Comparison of ENCODE assay signal across 19 mouse cellular contexts in the genomic region with DNA sequence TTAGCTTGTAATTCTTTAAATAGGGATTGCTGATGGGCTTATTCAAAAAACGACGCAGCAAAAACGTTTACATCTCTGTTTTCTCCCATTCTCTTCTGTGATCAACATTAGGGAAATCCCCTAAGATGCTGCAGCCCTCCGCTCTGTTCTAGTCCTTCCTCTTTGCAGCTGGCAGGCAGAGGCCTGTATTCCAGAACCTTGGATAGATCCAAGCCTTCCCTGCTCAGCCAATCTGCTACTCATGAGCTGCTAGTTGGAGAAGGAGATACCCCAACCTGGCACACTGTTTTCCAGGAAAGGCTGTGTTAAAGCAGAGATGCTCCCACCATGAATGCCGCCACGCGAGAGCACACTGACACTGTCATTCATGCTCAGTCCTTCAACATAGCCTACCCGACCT. TPM values are rescaled to one million over a fixed set of nuclear protein-coding genes. Genes with fewer than 3 reads are reported as not detected.
DNase-seq lines count a peak whose midpoint lies in the region; ATAC-seq lines count a peak whose summit lies in the region.
"Had no signal": no experiment of that assay in that cellular context is flagged by ENCODE, and none has a peak within 500 bp of the region (broad histone marks: within the 10 kb centered on the region; RNA-seq: fewer than 3 reads in every experiment).

No protein-coding gene starts in this region.

- no peak overlapping the region for H3K4me2 ChIP-seq in neural tube, embryonic 13.5 days
- no peak overlapping the region for H3K4me2 ChIP-seq in neural tube, embryonic 15.5 days
- H3K4me2 ChIP-seq: hindbrain, embryonic 15.5 days; liver, embryonic 11.5 days; midbrain, embryonic 11.5 days had no signal

- no peak for ATAC-seq in neural tube, embryonic 13.5 days (ENCODE audit: low read depth)
- no peak for ATAC-seq in neural tube, embryonic 15.5 days (ENCODE audit: low FRiP score)
- ATAC-seq: activated CD4-positive, CD25-positive, alpha-beta regulatory T cell, adult 4 months; forebrain, embryonic 14.5 days had no signal

- peak; percentile 14 for DNase-seq in kidney, postnatal 14 days
- DNase-seq in kidney, postnatal 25 days: no peak
- DNase-seq in embryo, embryonic 11.5 days (ENCODE audit: low read depth, low spot score): peak; percentile 16
- DNase-seq in urinary bladder, postnatal 36 days (ENCODE audit: low spot score in 2 of 2): no peak
- DNase-seq in hindbrain, embryonic 10.5 days (ENCODE audit: low spot score): no peak
- DNase-seq in right cerebral cortex, adult 18-20 months: no peak
- DNase-seq: adrenal gland, postnatal 36 days; cerebellum, postnatal 14 days; heart, adult 18-20 months; kidney, adult 11 months; lung, postnatal 14 days; right cerebral cortex, postnatal 14 days had no signal

- 0 out of 2 replicates have a peak overlapping the region, but pooled peaks have one; percentile 4 for H3K27ac ChIP-seq in neural tube, embryonic 13.5 days (replicated peaks)
- no peak overlapping the region for H3K27ac ChIP-seq in neural tube, embryonic 15.5 days (replicated peaks)
- no peak overlapping the region for H3K27ac ChIP-seq in hindbrain, embryonic 10.5 days
- H3K27ac ChIP-seq: hindbrain, embryonic 15.5 days had no signal

- no peaks in the 10 kb centered on the region for H3K36me3 ChIP-seq in neural tube, embryonic 13.5 days
- H3K36me3 ChIP-seq in neural tube, embryonic 15.5 days: no peaks in the 10 kb centered on the region
- H3K36me3 ChIP-seq in hindbrain, embryonic 10.5 days: no peaks in the 10 kb centered on the region
- H3K36me3 ChIP-seq: hindbrain, embryonic 15.5 days had no signal

- peaks cover 48% of the 10 kb centered on the region for H3K4me1 ChIP-seq in neural tube, embryonic 13.5 days (replicated peaks)
- peaks cover 37% of the 10 kb centered on the region for H3K4me1 ChIP-seq in neural tube, embryonic 15.5 days
- H3K4me1 ChIP-seq in hindbrain, embryonic 10.5 days (replicated peaks): peaks cover 23% of the 10 kb centered on the region

- H3K9me3 ChIP-seq in neural tube, embryonic 13.5 days: no peaks in the 10 kb centered on the region
- H3K9me3 ChIP-seq in neural tube, embryonic 15.5 days (replicated peaks): no peaks in the 10 kb centered on the region
- H3K9me3 ChIP-seq in hindbrain, embryonic 10.5 days: no peaks in the 10 kb centered on the region
- H3K9me3 ChIP-seq: hindbrain, embryonic 15.5 days had no signal

- no peaks in the 10 kb centered on the region for H3K27me3 ChIP-seq in neural tube, embryonic 13.5 days
- H3K27me3 ChIP-seq in neural tube, embryonic 15.5 days (replicated peaks): no peaks in the 10 kb centered on the region
- peaks cover 35% of the 10 kb centered on the region for H3K27me3 ChIP-seq in hindbrain, embryonic 10.5 days (ENCODE audit: insufficient read depth, poor library complexity, severe bottlenecking)
- H3K27me3 ChIP-seq: hindbrain, embryonic 15.5 days had no signal

- WGBS in neural tube, embryonic 13.5 days: 45% methylated on average over 8 of the region's 8 CpGs
- 40% methylated on average over 8 of the region's 8 CpGs for WGBS in neural tube, embryonic 15.5 days
- WGBS in hindbrain, embryonic 10.5 days: 45% methylated on average over 8 of the region's 8 CpGs

- 0 out of 2 replicates have a peak overlapping the region, but pooled peaks have one; percentile 18 for H3K9ac ChIP-seq in neural tube, embryonic 13.5 days
- no peak overlapping the region for H3K9ac ChIP-seq in neural tube, embryonic 15.5 days (replicated peaks)
- H3K9ac ChIP-seq: hindbrain, embryonic 15.5 days had no signal

- no peak overlapping the region for H3K4me3 ChIP-seq in neural tube, embryonic 13.5 days
- H3K4me3 ChIP-seq in neural tube, embryonic 15.5 days (replicated peaks): no peak overlapping the region
- H3K4me3 ChIP-seq in hindbrain, embryonic 10.5 days: no peak overlapping the region
- H3K4me3 ChIP-seq: hindbrain, embryonic 15.5 days had no signal

RNA-seq across cellular contexts. Expression of gene Smpd3, which starts 4.4 kb away (rescaled TPM):
- 39.4 and 40.2 TPM in 2 replicates for polyA plus RNA-seq in neural tube, embryonic 13.5 days (2015; fragmentation: Nextera tagmentation; extraction: Ambion mirVana)
- 45.1 and 50.1 TPM in 2 replicates for polyA plus RNA-seq in neural tube, embryonic 15.5 days (2015; fragmentation: Nextera tagmentation; extraction: Ambion mirVana)
- 12.7 and 20.9 TPM in 2 replicates for polyA plus RNA-seq in hindbrain, embryonic 10.5 days (2016; fragmentation: Nextera tagmentation; extraction: Ambion mirVana)
- polyA plus RNA-seq: activated CD4-positive, CD25-positive, alpha-beta regulatory T cell, adult 4 months had no signal

Comparison
In these comparisons a context has a peak if more than half of its experiments do, and no peak if none do; other contexts are left out.
1. DNase-seq: peak in kidney, postnatal 14 days (single experiment) and embryo, embryonic 11.5 days (single experiment); none in kidney, postnatal 25 days (0 of 2), urinary bladder, postnatal 36 days (0 of 2), hindbrain, embryonic 10.5 days (single experiment) and right cerebral cortex, adult 18-20 months (single experiment).